Mouse (Mus musculus) lung, postnatal 0 days (tissue): ENCODE measurements at regions not wholly inside any gene's neighbourhood (a gene's known extent, or its start where the extent isn't known, plus 50 kb on each side); places are given as distances from the start of the nearest gene placed in this dataset.
"Not testable (repeated sequence)": the region's sequence is repeated elsewhere in the genome, so short reads cannot be mapped to it uniquely, and the experiment has no call there.

ENCODE experiments used
- ATAC-seq: fragments of 200-750 bp; cut with Nextera tagmentation; 2 replicates; pipeline ENCODE4 v1.8.0; 2017; ENCODE audit warnings: moderate library complexity
- DNase-seq: peaks from one replicate; pipeline ENCODE4 v3.0.0-alpha.2; 2016; ENCODE audit warnings: low spot score
- H3K27ac ChIP-seq: fragments of 300-500 bp; sonication (generic); 2 replicates; pipeline ENCODE4 v1.5.1; 2014; ENCODE audit warnings: antibody characterized with exemption, mild to moderate bottlenecking, low read length, mixed read lengths
- H3K27me3 ChIP-seq: fragments of 300-500 bp; sonication (generic); replicated peaks from 2 replicates; pipeline ENCODE4 v1.6.1; 2014; ENCODE audit warnings: low read length, mixed read lengths; ENCODE audit not compliant: insufficient read depth
- H3K36me3 ChIP-seq: fragments of 300-500 bp; sonication (generic); 2 replicates; pipeline ENCODE4 v1.6.1; 2014; ENCODE audit warnings: low read length, mixed read lengths; ENCODE audit not compliant: insufficient read depth
- H3K4me1 ChIP-seq: fragments of 300-500 bp; sonication (generic); 2 replicates; pipeline ENCODE4 v1.6.1; 2014; ENCODE audit warnings: antibody characterized with exemption, low read depth, low read length, mixed read lengths; ENCODE audit not compliant: insufficient read depth
- H3K4me2 ChIP-seq: fragments of 300-500 bp; sonication (generic); replicated peaks from 2 replicates; pipeline ENCODE4 v1.6.1; 2014; ENCODE audit warnings: low read depth, mild to moderate bottlenecking, low read length, moderate library complexity, mixed read lengths
- H3K4me3 ChIP-seq: fragments of 300-500 bp; sonication (generic); 2 replicates; pipeline ENCODE4 v1.5.1; 2014; ENCODE audit warnings: low read depth, low read length
- H3K9ac ChIP-seq: fragments of 300-500 bp; sonication (generic); replicated peaks from 2 replicates; pipeline ENCODE4 v1.6.1; 2014; ENCODE audit warnings: low read depth, mild to moderate bottlenecking
- H3K9me3 ChIP-seq: fragments of 300-500 bp; sonication (generic); 2 replicates; pipeline ENCODE4 v1.6.1; 2016; ENCODE audit warnings: low read length, mixed read lengths
- CTCF ChIP-seq: IDR thresholded peaks from 2 replicates; pipeline ENCODE4 v1.5.1; 2016; ENCODE audit warnings: antibody characterized with exemption, mild to moderate bottlenecking
- EP300 ChIP-seq: IDR thresholded peaks from 2 replicates; pipeline ENCODE4 v1.6.1; 2016; ENCODE audit warnings: antibody characterized with exemption, mild to moderate bottlenecking, control low read depth
- WGBS: fragments of 180-500 bp; shearing (Covaris S2); extraction: QIAGEN DNeasy Blood & Tissue Kit; methylation state at CpG from one replicate; pipeline ENCODE4 v1.1.7; 2014; 5-methylcytosine and 5-hydroxymethylcytosine counted together

DNA sequence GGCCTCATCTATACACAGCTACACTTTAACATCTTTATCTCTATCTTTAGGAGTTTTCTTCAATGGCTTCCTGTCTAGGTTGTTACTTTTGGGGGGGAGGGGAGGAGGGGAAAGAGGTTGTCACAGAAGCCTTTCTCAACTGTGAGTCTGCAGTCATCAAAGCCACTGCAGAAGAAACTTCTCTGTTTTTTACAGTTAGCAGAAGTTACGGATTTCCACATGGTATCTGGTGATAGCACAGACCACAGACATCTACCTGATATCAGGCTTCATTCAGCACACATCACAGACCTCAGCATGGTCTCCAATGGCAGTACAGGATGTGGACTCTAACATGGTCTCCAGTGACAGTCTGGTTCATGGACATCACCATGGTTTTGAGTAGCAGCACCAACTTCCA is 234.8 kb upstream of the Adarb2 start:
- Histone ChIP-seq H3K4me2 (no peak overlapping the region), H3K9ac (no peak overlapping the region), H3K9me3 (no peaks in the 10 kb centered on the region), H3K36me3 (no peaks in the 10 kb centered on the region), H3K4me1 (no peaks in the 10 kb centered on the region), H3K27me3 (no peaks in the 10 kb centered on the region), H3K27ac (no peak overlapping the region), H3K4me3 (no peak overlapping the region)
- TF ChIP-seq EP300, result no peak
- TF ChIP-seq CTCF, result no peak
- WGBS, result 81% methylated on average over 1 of the region's 1 CpGs
- ATAC-seq (no peak), DNase-seq (no peak)

DNA sequence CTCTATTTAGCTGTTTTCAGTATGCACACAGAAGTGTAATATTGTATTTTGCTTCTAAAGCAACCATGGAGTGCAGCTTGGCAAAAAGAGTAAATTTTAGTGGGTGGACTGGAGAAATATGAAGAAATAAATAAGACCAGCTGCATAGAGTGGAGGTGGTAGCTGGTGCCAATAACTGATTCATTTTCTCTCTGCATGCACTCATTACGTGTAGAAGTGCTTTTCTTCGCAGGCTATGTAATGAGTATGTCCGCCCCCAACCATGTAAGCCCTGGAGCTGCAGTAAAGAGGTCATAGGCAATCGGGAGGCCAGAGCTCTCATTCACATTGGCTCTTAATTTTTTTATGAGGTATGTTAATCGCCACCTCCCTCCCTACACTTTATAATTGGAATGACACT is 208.5 kb upstream of the Adarb2 start:
- H3K9ac ChIP-seq, result no peak overlapping the region
- no peak overlapping the region for H3K4me2 ChIP-seq
- H3K27me3 ChIP-seq, result no peaks in the 10 kb centered on the region
- 83% methylated on average over 5 of the region's 5 CpGs for WGBS
- H3K36me3 ChIP-seq, result no peaks in the 10 kb centered on the region
- no peak for ATAC-seq
- no peaks in the 10 kb centered on the region for H3K4me1 ChIP-seq
- no peak overlapping the region for H3K4me3 ChIP-seq
- no peak for DNase-seq
- no peaks in the 10 kb centered on the region for H3K9me3 ChIP-seq
- TF ChIP-seq EP300 (no peak), CTCF (no peak)
- no peak overlapping the region for H3K27ac ChIP-seq

DNA sequence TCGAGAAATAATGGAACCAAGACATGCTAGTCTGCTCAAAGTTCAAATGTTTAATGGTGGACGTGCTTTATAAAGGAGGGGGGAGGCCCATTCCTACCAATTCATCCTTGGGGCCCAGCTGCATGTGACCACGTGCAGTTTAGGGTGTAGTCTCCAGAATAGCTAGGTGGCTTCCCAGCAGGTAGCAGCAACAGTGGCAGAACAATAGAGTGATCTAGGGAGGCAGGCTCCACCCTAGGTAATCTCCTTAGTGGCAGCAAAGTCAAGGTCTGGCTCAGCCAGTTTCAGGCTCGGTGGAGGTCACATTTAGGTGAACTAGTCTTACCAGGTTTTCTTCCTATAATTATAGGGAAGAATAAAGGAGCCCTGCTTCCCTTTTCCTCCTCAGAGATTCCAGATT is 172.6 kb upstream of the Adarb2 start:
- not testable (repeated sequence) for H3K4me2 ChIP-seq, H3K27me3 ChIP-seq, H3K4me1 ChIP-seq, H3K9ac ChIP-seq, H3K4me3 ChIP-seq, H3K36me3 ChIP-seq, H3K9me3 ChIP-seq, ATAC-seq, H3K27ac ChIP-seq, DNase-seq
- WGBS, result 61% methylated on average over 4 of the region's 4 CpGs

DNA sequence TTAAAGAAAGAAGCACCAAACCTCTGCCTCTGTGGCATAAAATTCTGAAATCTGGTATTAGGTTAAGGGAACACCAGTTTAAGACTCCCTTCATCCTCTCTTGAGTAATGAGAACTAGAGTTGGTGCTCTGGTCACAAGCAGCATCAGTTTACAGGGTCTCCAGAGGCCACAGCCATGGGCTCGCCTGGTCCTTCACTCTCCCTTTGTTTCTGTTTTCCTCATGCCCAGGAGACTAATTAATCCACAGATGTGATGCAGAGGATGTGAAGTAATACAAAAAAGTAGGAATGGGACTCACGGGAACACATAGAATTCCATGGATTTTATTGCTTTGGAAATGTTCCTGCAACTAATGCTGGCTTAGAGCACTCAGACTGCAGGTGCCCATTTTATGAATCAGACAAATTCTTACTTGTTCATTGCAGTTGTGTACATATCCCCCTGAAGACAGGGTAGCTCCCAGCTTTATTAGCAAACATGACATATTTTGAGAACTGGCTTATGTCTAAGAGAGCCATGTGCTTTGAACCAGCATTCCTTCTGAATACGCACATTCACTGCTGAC is 151.7 kb upstream of the Adarb2 start:
- Histone ChIP-seq H3K9ac (no peak overlapping the region), H3K4me3 (no peak overlapping the region), H3K27me3 (no peaks in the 10 kb centered on the region), H3K36me3 (no peaks in the 10 kb centered on the region), H3K4me2 (no peak overlapping the region), H3K9me3 (no peaks in the 10 kb centered on the region), H3K27ac (no peak overlapping the region), H3K4me1 (no peaks in the 10 kb centered on the region)
- TF ChIP-seq EP300 (no peak), CTCF (no peak)
- WGBS, result 71% methylated on average over 3 of the region's 3 CpGs
- DNase-seq, result no peak
- no peak for ATAC-seq

DNA sequence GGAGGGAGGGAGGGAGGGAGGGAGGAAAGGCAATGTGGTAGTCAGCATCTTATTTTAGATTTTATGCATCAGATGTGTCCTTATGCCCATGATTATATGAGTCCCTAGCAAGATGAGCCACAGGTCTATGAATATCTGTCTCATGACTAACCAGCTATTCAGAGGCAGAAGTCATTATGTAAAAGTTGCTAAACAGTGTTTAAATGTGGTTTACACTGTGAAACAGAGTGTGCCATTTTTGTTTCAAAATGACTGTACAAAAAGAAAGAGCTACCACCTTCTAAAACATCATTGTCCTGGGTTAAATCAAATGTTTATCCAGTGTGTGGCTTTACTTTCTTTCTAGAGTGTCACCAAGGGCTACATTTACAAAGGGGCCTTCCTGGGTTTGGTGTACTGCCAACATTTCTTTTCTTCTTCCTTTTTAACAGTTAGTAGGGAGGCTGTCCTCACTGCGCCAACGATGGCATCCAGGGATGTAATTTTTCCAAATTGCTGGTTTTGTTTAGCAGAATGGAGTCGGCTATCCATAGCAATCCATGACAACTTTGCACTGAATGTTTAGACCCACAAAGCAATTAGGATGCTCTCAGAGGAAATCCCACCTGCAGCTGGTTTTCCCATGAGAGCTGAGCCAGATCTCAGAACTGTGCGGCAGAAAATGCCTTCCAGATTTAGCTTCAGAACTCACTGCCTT is 146.4 kb upstream of the Adarb2 start:
- Histone ChIP-seq H3K4me3 (no peak overlapping the region), H3K36me3 (no peaks in the 10 kb centered on the region), H3K27me3 (no peaks in the 10 kb centered on the region), H3K4me1 (no peaks in the 10 kb centered on the region), H3K4me2 (no peak overlapping the region), H3K9ac (no peak overlapping the region), H3K9me3 (no peaks in the 10 kb centered on the region), H3K27ac (no peak overlapping the region)
- no peak for ATAC-seq
- no peak for DNase-seq
- WGBS, result 85% methylated on average over 4 of the region's 4 CpGs
- TF ChIP-seq CTCF (no peak), EP300 (no peak)

DNA sequence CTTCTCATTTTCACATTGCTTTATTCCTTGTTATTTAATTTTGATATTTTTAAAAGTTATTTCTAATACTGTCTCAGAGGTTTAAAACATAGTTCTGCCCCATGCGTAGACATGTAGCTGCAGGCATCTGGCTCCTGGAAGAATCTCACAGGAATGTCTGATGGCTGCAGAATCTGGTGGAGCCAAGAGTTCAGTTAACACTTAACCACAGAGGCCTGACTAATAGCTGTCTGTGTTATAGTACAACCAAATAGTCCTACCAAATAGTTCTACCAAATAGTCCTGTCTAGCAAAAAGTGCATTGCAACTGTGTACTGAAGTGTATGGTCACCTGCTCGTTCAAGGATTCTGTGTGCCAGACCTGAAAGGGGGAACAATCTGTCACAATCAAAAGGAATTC is 115.5 kb upstream of the Adarb2 start:
- H3K4me3 ChIP-seq, result no peak overlapping the region
- ATAC-seq, result no peak
- H3K4me2 ChIP-seq, result no peak overlapping the region
- no peaks in the 10 kb centered on the region for H3K9me3 ChIP-seq
- H3K27me3 ChIP-seq, result no peaks in the 10 kb centered on the region
- H3K27ac ChIP-seq, result no peak overlapping the region
- WGBS, result 80% methylated on average over 2 of the region's 2 CpGs
- H3K9ac ChIP-seq, result no peak overlapping the region
- H3K4me1 ChIP-seq, result no peaks in the 10 kb centered on the region
- no peaks in the 10 kb centered on the region for H3K36me3 ChIP-seq
- TF ChIP-seq EP300 (no peak), CTCF (no peak)
- no peak for DNase-seq

DNA sequence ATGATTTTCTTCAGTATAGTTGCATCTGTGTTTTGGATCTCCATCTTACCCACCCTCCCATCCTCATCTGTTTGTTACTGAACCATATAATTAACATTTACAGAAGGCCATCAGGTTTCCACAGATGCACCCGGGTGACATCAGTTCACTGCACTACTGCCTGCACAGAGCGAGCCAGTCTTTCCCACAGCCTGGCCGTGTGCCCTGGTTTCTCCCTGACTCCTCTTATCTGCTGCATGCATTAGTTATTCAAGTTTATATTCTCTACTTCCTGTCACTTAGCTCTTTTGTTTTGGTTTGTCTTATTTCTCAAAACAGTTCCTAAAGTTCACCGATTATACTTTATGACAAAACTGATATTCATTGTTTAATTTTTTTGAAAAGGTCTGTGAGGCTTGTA is 113.1 kb upstream of the Adarb2 start:
- peak; percentile 46; the same call in 1 of the 2 replicates for ATAC-seq
- Histone ChIP-seq H3K4me2 (no peak overlapping the region), H3K36me3 (no peaks in the 10 kb centered on the region), H3K27me3 (no peaks in the 10 kb centered on the region), H3K4me3 (no peak overlapping the region), H3K27ac (no peak overlapping the region), H3K4me1 (no peaks in the 10 kb centered on the region), H3K9ac (no peak overlapping the region), H3K9me3 (no peaks in the 10 kb centered on the region)
- WGBS, result 41% methylated on average over 4 of the region's 4 CpGs
- peak; percentile 10 for DNase-seq
- no peak for TF ChIP-seq EP300
- TF ChIP-seq CTCF, result no peak
